Mouse (Mus musculus): Measurements from ENCODE around the gene Prr15. TPM values are rescaled to one million over a fixed set of nuclear protein-coding genes. Genes with fewer than 3 reads are reported as not detected.

The Prr15 gene
- polyA plus RNA-seq, 1 experiment from 2014 or later: 0.80 TPM

GRCm38 (mm10) chr6:54305777-54306176, 19.9 kb upstream of the Prr15 start:
- Histone ChIP-seq H3K36me3 (no peaks in the 10 kb centered on the region), H3K9me3 (replicated peaks) (no peaks in the 10 kb centered on the region), H3K9ac (no peak overlapping the region), H3K4me2 (no peak overlapping the region), H3K27me3 (replicated peaks) (no peaks in the 10 kb centered on the region), H3K27ac (no peak overlapping the region), H3K4me1 (no peaks in the 10 kb centered on the region), H3K4me3 (no peak overlapping the region)
- no peak for ATAC-seq
- WGBS (ENCODE audit: insufficient replicate concordance): 53% methylated on average over 1 of the region's 1 CpGs

- Histone ChIP-seq H3K4me1 (no peaks in the 10 kb centered on the region), H3K4me2 (no peak overlapping the region), H3K36me3 (no peaks in the 10 kb centered on the region), H3K27me3 (replicated peaks) (no peaks in the 10 kb centered on the region), H3K9me3 (replicated peaks) (no peaks in the 10 kb centered on the region), H3K4me3 (no peak overlapping the region), H3K9ac (no peak overlapping the region), H3K27ac (no peak overlapping the region)
- WGBS (ENCODE audit: insufficient replicate concordance): 70% methylated on average over 2 of the region's 2 CpGs
- no peak for ATAC-seq
These were observed 12.6 kb upstream of the Prr15 start for GRCm38 (mm10) chr6:54313071-54313470.

- 74% methylated on average over 9 of the region's 9 CpGs for WGBS (ENCODE audit: insufficient replicate concordance)
- H3K9me3 ChIP-seq (replicated peaks): no peaks in the 10 kb centered on the region
- H3K9ac ChIP-seq: no peak overlapping the region
- no peak overlapping the region for H3K4me2 ChIP-seq
- 0 out of 2 replicates have a peak, but pooled peaks cover 4% of the 10 kb centered on the region for H3K27me3 ChIP-seq (replicated peaks)
- H3K27ac ChIP-seq: no peak overlapping the region
- no peak for ATAC-seq
- H3K36me3 ChIP-seq: no peaks in the 10 kb centered on the region
- H3K4me1 ChIP-seq: no peaks in the 10 kb centered on the region
- no peak overlapping the region for H3K4me3 ChIP-seq
These were observed 7.0 kb upstream of the Prr15 start for GRCm38 (mm10) chr6:54318618-54319017.

GRCm38 (mm10) chr6:54319198-54319597, 6.4 kb upstream of the Prr15 start:
- 54% methylated on average over 3 of the region's 3 CpGs for WGBS (ENCODE audit: insufficient replicate concordance)
- no peak for ATAC-seq
- H3K36me3 ChIP-seq: no peaks in the 10 kb centered on the region
- H3K27ac ChIP-seq: no peak overlapping the region
- H3K9me3 ChIP-seq (replicated peaks): no peaks in the 10 kb centered on the region
- no peak overlapping the region for H3K9ac ChIP-seq
- peaks cover 9% of the 10 kb centered on the region; the same call in 1 of the 2 replicates for H3K27me3 ChIP-seq (replicated peaks)
- no peak overlapping the region for H3K4me2 ChIP-seq
- H3K4me3 ChIP-seq: no peak overlapping the region
- H3K4me1 ChIP-seq: no peaks in the 10 kb centered on the region

- H3K9ac ChIP-seq: no peak overlapping the region
- peaks cover 18% of the 10 kb centered on the region for H3K27me3 ChIP-seq (replicated peaks)
- no peak for ATAC-seq
- no peak overlapping the region for H3K4me3 ChIP-seq
- H3K4me2 ChIP-seq: no peak overlapping the region
- H3K36me3 ChIP-seq: no peaks in the 10 kb centered on the region
- no peak overlapping the region for H3K27ac ChIP-seq
- H3K4me1 ChIP-seq: no peaks in the 10 kb centered on the region
- no peaks in the 10 kb centered on the region for H3K9me3 ChIP-seq (replicated peaks)
- WGBS (ENCODE audit: insufficient replicate concordance): 63% methylated on average over 1 of the region's 1 CpGs
These were observed 5.4 kb upstream of the Prr15 start for GRCm38 (mm10) chr6:54320236-54320635.

GRCm38 (mm10) chr6:54326671-54327625, 1.3 kb downstream of the Prr15 start:
- Histone ChIP-seq H3K36me3 (no peaks in the 10 kb centered on the region), H3K9ac (no peak overlapping the region), H3K9me3 (replicated peaks) (no peaks in the 10 kb centered on the region), H3K4me1 (0 out of 2 replicates have a peak, but pooled peaks cover 5% of the 10 kb centered on the region), H3K27ac (no peak overlapping the region), H3K4me3 (peak overlapping the region; percentile 48), H3K27me3 (replicated peaks) (peaks cover 60% of the 10 kb centered on the region), H3K4me2 (peak overlapping the region; percentile 72)
- ATAC-seq: peak; percentile 44; the same call in 1 of the 2 replicates
- 1% methylated on average over 53 of the region's 53 CpGs for WGBS (ENCODE audit: insufficient replicate concordance)

GRCm38 (mm10) chr6:54327626-54328003, 2.0 kb downstream of the Prr15 start:
- H3K36me3 ChIP-seq: no peaks in the 10 kb centered on the region
- peak overlapping the region; percentile 48 for H3K4me3 ChIP-seq
- H3K9ac ChIP-seq: no peak overlapping the region
- H3K27me3 ChIP-seq (replicated peaks): peaks cover 60% of the 10 kb centered on the region
- 1% methylated on average over 28 of the region's 28 CpGs for WGBS (ENCODE audit: insufficient replicate concordance)
- no peak overlapping the region for H3K27ac ChIP-seq
- ATAC-seq: no peak
- peak overlapping the region; percentile 72 for H3K4me2 ChIP-seq
- H3K9me3 ChIP-seq (replicated peaks): no peaks in the 10 kb centered on the region
- H3K4me1 ChIP-seq: 0 out of 2 replicates have a peak, but pooled peaks cover 5% of the 10 kb centered on the region

- Histone ChIP-seq H3K9ac (no peak overlapping the region), H3K36me3 (no peaks in the 10 kb centered on the region), H3K4me2 (no peak overlapping the region), H3K4me1 (0 out of 2 replicates have a peak, but pooled peaks cover 5% of the 10 kb centered on the region), H3K4me3 (no peak overlapping the region), H3K27ac (no peak overlapping the region), H3K9me3 (replicated peaks) (no peaks in the 10 kb centered on the region), H3K27me3 (replicated peaks) (peaks cover 55% of the 10 kb centered on the region)
- ATAC-seq: no peak
- WGBS (ENCODE audit: insufficient replicate concordance): 63% methylated on average over 5 of the region's 5 CpGs
These were observed 3.1 kb downstream of the Prr15 start for GRCm38 (mm10) chr6:54328783-54329182.

- H3K4me2 ChIP-seq: no peak overlapping the region
- H3K4me3 ChIP-seq: no peak overlapping the region
- H3K9ac ChIP-seq: no peak overlapping the region
- no peak for ATAC-seq
- H3K27ac ChIP-seq: no peak overlapping the region
- H3K36me3 ChIP-seq: no peaks in the 10 kb centered on the region
- H3K4me1 ChIP-seq: 0 out of 2 replicates have a peak, but pooled peaks cover 5% of the 10 kb centered on the region
- no peaks in the 10 kb centered on the region for H3K9me3 ChIP-seq (replicated peaks)
- 59% methylated on average over 3 of the region's 3 CpGs for WGBS (ENCODE audit: insufficient replicate concordance)
- H3K27me3 ChIP-seq (replicated peaks): peaks cover 47% of the 10 kb centered on the region
These were observed 4.0 kb downstream of the Prr15 start for GRCm38 (mm10) chr6:54329598-54329997.

- Histone ChIP-seq H3K4me3 (no peak overlapping the region), H3K9me3 (replicated peaks) (no peaks in the 10 kb centered on the region), H3K4me2 (no peak overlapping the region), H3K4me1 (0 out of 2 replicates have a peak, but pooled peaks cover 5% of the 10 kb centered on the region), H3K36me3 (no peaks in the 10 kb centered on the region), H3K9ac (no peak overlapping the region), H3K27ac (no peak overlapping the region), H3K27me3 (replicated peaks) (peaks cover 42% of the 10 kb centered on the region)
- 75% methylated on average over 10 of the region's 10 CpGs for WGBS (ENCODE audit: insufficient replicate concordance)
- ATAC-seq: no peak
These were observed 4.5 kb downstream of the Prr15 start for GRCm38 (mm10) chr6:54330166-54330565.

- H3K9me3 ChIP-seq (replicated peaks): no peaks in the 10 kb centered on the region
- H3K36me3 ChIP-seq: no peaks in the 10 kb centered on the region
- H3K4me3 ChIP-seq: no peak overlapping the region
- no peak overlapping the region for H3K4me2 ChIP-seq
- H3K9ac ChIP-seq: no peak overlapping the region
- no peak for ATAC-seq
- 69% methylated on average over 10 of the region's 10 CpGs for WGBS (ENCODE audit: insufficient replicate concordance)
- H3K27ac ChIP-seq: no peak overlapping the region
- H3K4me1 ChIP-seq: 0 out of 2 replicates have a peak, but pooled peaks cover 3% of the 10 kb centered on the region
- peaks cover 26% of the 10 kb centered on the region for H3K27me3 ChIP-seq (replicated peaks)
These were observed 6.1 kb downstream of the Prr15 start for GRCm38 (mm10) chr6:54331765-54332164.

GRCm38 (mm10) chr6:54332203-54332602, 6.6 kb downstream of the Prr15 start:
- Histone ChIP-seq H3K27me3 (replicated peaks) (peaks cover 22% of the 10 kb centered on the region), H3K4me1 (no peaks in the 10 kb centered on the region), H3K9ac (no peak overlapping the region), H3K27ac (no peak overlapping the region), H3K4me2 (no peak overlapping the region), H3K9me3 (replicated peaks) (no peaks in the 10 kb centered on the region), H3K4me3 (no peak overlapping the region), H3K36me3 (no peaks in the 10 kb centered on the region)
- 68% methylated on average over 8 of the region's 8 CpGs for WGBS (ENCODE audit: insufficient replicate concordance)
- no peak for ATAC-seq

Data from liver, embryonic 12.5 days (tissue).